Mouse (Mus musculus) gastrocnemius, adult 18-20 months (tissue): ENCODE measurements around the gene Lef1. TPM values are rescaled to one million over a fixed set of nuclear protein-coding genes. Genes with fewer than 3 reads are reported as not detected.

Experiments used
- DNase-seq: peaks from one replicate; pipeline ENCODE4 v3.0.0; 2021; ENCODE audit warnings: low spot score
- total RNA-seq, 2 experiments: library from RNA; stranded (reverse); gene quantifications; 2 replicates each; pipeline ENCODE4 v1.2.3; 2021

The Lef1 gene
- total RNA-seq, 2 experiments from 2014 or later = 0.07 TPM; not detected in 1

- no peak for DNase-seq
Measured at GRCm38 (mm10) chr3:131190239-131190638, 80.0 kb downstream of the Lef1 start.

DNA sequence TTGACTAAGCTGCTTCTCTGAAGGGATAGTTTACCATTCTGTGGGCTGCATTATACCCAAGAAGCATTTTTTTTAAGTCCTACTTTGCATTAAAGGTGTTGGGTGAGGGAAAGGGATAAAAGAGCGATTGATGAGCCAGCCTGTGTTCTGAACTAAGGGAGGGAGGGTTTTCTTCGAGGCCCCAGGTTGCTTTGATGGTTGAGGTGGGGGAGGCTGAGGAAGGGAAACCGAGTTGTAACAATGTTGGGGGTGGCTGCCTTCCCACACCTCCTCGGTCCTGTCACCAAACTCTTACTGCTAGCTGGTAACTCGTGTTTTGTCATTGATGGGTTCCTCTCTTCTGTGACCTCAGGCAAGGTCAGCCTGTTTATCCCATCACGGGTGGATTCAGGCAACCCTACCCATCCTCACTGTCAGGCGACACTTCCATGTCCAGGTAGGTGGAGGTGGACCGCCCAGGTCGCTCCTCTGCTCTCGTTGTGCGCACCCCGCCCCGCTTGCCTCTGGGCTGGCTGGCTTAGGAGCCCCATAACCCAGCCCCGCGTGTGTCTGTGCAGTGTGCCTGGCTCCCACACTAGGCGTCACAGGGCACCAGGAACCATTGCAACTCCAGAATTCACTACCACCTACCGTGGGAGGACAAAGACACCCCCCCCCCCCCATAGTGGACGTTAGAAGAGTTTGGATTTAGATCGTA lies 80.5 kb downstream of the Lef1 start:
- DNase-seq = no peak

- DNase-seq = no peak
Measured at GRCm38 (mm10) chr3:131191454-131191853, 81.2 kb downstream of the Lef1 start.

GRCm38 (mm10) chr3:131196050-131196449 lies 85.8 kb downstream of the Lef1 start:
- no peak for DNase-seq

GRCm38 (mm10) chr3:131196507-131197019 lies 86.3 kb downstream of the Lef1 start:
- DNase-seq = no peak

DNA sequence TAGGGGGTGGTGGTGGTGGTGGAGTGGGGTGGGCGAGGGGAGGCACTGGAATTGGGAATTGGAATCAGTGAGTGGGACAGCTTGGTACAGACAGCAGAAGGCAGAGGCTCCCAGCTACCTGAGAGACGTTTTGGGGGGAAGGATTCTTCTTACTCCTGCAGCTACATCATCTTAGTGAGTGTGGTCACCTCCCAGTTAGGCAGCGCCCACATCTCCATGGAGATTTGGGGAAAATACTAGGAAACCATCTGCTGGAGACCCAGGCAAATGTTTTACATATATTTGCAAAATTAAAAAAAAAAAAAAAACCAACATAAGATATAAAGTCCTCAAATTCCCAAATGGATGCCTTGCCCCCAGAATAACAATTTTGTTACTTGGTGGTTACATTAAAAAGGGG lies 88.7 kb downstream of the Lef1 start:
- DNase-seq = no peak

GRCm38 (mm10) chr3:131199590-131200288 lies 89.5 kb downstream of the Lef1 start:
- DNase-seq = no peak

GRCm38 (mm10) chr3:131202311-131202710 lies 92.0 kb downstream of the Lef1 start:
- DNase-seq = no peak

DNA sequence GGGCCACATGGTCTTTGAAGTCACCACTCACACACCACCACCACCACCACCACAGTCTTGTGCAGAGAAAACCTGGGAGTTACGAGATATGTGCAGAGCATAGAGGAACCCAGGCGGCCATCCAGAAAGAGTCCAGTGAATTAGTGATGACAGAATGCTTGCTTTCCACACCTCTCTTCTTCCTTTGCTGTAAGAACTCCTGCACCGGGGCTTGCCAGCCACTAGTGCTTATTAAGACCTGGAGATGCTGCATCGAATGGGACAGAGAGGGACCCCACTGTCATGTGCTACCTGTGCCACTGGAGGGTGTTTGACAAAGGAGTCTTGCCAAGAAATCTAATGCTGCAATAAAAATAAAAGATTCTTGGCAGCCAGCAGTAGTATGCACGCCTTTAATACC lies 97.6 kb downstream of the Lef1 start:
- no peak for DNase-seq

DNA sequence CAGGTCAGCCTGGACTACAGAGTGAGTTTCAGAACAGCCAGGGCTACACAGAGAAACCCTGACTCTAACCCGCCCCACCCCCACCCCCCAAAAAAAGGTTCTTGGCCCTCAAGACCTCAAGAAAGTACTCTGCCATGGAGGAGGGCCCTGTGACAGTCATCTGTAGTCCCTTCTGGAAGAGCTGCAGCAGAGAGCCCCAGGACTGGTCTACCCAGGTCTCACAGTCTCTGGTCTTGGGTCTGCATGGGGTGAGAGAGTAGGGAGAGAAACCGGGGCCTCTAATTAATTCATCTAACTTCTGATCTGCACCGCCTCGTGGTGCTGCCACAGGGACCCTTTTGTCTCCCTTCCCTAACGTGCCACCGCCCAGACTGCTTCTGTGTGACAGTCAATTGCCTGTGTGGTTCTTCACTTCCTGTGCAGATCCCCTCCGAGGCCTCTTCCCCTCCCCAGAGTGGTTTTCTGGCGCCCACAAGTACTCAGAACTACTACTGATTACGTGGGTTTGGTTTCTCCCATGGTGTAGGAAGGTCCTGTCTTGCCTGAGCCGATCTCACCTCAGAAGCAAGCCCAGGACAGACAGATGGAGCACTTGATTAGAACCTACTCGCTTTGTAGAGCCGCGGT lies 98.1 kb downstream of the Lef1 start:
- no peak for DNase-seq

- DNase-seq = no peak
Measured at GRCm38 (mm10) chr3:131212200-131212599, 101.9 kb downstream of the Lef1 start.

- no peak for DNase-seq
Measured at GRCm38 (mm10) chr3:131214060-131214658, 103.9 kb downstream of the Lef1 start.

DNA sequence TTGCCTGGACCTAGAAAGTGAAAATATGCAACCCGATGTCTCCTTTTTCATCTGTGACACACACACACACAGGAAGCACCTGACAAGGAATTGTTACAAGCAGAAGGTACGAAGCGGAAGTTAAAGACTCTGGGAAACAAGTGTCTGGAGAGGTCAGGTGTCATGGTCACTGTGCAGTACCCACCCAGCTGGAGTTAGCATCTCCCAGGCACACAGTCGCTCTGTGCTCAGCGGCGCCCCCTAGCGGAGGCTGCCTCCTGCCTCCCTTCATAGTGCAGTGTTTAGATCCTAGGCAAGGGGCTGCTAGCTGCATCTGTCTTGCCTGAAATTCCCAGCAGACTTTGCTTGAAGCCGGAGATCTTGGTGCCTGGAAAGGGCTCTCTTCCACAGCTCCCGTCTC lies 104.6 kb downstream of the Lef1 start:
- peak; percentile 15 for DNase-seq

DNA sequence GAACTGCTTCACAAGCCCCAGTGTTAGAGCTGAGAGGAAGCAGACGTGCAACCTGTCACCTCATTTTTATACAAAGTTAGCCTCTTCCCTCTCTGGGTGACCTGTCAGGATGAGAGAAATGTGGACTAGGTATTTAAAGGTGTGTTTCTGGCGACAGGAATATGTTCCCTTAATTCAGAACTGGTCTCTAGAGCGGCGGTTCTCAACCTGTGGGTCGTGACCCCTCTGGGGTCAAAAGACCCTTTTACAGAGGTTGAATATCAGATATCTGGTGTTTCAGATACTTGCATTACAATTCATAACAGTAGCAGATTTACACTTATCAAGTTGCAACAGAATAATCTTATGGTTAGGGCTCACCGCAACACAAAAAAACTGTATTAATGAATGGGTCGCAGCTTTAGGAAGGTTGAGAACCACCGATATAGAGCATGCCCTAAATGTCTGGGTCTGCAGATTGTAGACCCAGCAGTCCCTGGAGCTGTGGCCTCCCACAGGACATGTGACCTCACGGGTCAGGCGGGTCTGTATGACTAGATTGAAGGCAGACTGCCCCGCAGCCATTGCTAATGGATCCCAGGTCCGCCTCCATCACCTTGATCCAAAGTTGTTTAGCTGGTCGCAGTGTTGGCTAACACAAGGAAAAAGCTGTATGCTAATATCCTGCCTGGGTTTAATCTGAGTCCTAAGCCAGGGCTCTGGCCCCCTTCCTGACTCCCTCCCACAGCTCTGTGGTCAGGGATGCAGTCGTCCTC lies 108.5 kb downstream of the Lef1 start:
- DNase-seq = no peak

DNA sequence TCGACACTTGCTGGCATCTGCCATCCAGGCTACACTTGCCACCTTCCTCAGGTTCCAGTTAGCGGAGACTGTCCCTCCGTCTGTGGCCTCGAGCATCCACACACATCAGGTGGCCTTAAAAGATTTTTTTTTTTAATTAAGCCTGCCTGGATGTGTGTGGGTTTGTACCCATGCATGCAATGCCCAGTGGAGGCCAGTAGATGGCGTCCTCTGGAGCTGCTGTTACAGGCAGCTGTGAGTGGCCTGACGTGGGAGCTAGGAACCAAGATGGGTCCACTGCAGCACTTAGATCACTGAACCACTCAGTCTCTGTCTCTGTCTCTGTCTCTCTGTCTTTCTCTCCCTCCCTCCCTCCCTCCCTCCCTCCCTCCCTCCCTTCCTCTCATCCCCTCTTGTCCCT lies 117.8 kb downstream of the Lef1 start:
- no peak for DNase-seq

GRCm38 (mm10) chr3:131237061-131237460 lies 126.8 kb downstream of the Lef1 start:
- no peak for DNase-seq

DNA sequence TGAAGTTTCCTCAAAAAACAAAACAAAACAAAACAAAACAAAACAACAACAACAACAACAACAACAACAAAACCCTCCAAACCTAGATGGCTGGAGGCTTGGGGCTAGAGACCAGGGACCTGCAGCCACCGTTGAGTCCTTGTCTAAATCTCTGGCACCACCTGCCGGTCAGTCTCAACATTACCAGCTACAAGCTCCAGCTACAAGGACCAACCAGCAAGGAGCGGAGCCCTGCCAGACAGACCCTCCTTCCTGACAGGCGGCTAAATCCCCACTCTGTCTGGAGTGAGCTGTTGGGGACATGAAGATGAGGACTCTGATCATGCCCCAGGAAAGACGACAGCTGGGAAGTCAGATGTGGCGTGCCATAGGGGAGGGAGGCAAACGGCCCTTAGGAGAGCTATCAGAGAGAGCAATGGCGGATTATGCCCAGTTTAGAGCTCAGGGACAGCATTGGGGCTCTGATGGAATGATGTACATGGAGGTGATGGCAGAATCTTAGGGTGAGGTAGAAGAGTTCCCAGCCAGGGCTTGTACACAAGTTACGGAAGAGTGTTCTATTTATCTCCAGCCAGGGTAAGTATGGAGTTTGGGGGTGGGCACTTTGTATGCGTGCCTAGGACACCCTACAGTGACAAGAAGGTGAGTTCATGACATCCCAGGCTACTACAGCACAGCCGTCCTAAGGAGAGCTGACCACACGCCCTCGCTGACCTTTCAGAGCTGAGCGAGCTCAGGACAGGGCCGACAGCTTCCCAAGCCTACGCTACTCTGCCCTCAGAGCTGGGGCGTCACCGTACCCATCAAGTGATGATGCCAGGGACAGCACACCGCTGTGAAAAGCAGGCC lies 127.7 kb downstream of the Lef1 start:
- DNase-seq = peak; percentile 57

DNA sequence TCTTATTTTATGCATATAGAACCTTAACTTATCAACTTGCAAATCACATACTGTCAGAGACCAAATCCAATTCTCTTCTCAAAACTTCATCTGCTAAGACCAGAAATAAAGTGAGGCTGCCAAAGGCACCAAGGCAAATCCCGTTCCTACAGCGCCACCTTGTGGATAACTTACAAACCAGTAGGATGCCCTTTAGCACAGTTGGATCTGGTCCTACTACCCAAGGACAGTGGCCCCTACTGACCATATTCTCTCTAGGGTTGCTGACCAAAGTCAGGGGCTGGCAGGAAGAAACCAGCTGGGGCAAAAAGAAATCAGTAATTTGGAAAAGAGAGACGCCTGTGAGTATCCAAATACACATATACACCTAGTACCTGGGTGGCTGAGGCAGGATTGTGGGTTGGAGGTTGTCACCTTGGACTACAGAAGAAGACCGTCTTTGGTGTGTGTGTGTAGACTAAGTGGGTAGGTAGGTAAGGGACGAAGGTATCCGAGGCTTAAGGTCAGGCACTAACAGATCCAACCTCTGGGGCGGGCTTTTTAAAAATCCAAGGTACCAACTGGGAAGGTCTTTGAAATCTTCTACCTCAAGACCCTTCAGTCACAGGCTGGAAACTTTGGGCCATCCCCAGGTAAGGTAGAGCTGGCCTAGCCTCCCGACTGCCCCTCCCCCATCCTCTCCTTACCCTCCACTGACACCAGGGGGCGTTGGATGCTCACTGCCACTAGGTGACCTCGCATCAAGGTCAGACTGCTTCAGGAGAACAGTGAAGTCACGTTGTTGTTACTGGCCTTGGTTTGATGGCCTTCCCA lies 135.7 kb downstream of the Lef1 start:
- peak; percentile 72 for DNase-seq

DNA sequence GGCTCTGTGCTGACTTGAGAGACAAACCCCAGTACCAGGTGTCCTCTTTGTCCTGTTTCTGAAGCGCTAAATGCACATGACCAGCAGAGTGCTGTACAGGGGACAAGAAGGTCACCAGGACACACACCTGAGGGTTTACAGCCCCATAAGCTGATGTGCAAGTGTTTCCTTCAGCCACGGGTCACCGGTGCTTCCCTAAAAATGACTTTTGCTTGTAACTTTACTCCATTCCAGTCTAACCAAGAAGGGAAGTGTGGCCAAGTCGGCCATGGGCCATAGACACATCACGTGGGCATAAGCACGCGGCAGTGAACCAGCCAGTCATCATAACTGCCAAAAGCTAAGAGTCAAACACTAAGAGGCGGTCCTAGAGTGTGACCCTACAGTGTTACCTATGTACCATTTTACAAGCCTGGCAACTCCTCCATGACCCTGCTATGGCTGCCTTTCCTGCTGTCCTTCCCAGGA lies 136.3 kb downstream of the Lef1 start:
- peak; percentile 21 for DNase-seq
